Mouse (Mus musculus) liver, postnatal 0 days (tissue): ENCODE data around the gene Abi2. TPM values are rescaled to one million over a fixed set of nuclear protein-coding genes. Genes with fewer than 3 reads are reported as not detected.

Source experiments
- ATAC-seq: fragments of 200-750 bp; cut with Nextera tagmentation; 2 replicates; pipeline ENCODE4 v1.8.0; 2017; ENCODE audit warnings: mild to moderate bottlenecking, moderate library complexity
- DNase-seq: peaks from one replicate; pipeline ENCODE4 v3.0.0-alpha.2; 2016
- H3K27ac ChIP-seq: fragments of 300-500 bp; sonication (generic); 2 replicates; pipeline ENCODE4 v1.5.1; 2014; ENCODE audit warnings: antibody characterized with exemption, moderate library complexity, mild to moderate bottlenecking, low read depth
- H3K27me3 ChIP-seq: fragments of 300-500 bp; sonication (generic); 2 replicates; pipeline ENCODE4 v1.6.1; 2014; ENCODE audit warnings: low read length, control low read depth, mixed read lengths; ENCODE audit not compliant: insufficient read depth
- H3K36me3 ChIP-seq: fragments of 300-500 bp; sonication (generic); replicated peaks from 2 replicates; pipeline ENCODE4 v1.6.1; 2014; ENCODE audit warnings: mild to moderate bottlenecking, control low read depth, low read length, moderate library complexity, mixed read lengths; ENCODE audit not compliant: insufficient read depth
- H3K4me1 ChIP-seq: fragments of 300-500 bp; sonication (generic); 2 replicates; pipeline ENCODE4 v1.6.1; 2014; ENCODE audit warnings: antibody characterized with exemption, mild to moderate bottlenecking, control low read depth; ENCODE audit not compliant: insufficient read depth
- H3K4me2 ChIP-seq: fragments of 300-500 bp; sonication (generic); 2 replicates; pipeline ENCODE4 v1.6.1; 2014; ENCODE audit warnings: low read depth, mild to moderate bottlenecking, low read length, moderate library complexity, mixed read lengths
- H3K4me3 ChIP-seq: fragments of 300-500 bp; sonication (generic); 2 replicates; pipeline ENCODE4 v1.5.1; 2014; ENCODE audit warnings: low read depth, low read length
- H3K9ac ChIP-seq: fragments of 300-500 bp; sonication (generic); replicated peaks from 2 replicates; pipeline ENCODE4 v1.6.1; 2014; ENCODE audit warnings: mild to moderate bottlenecking, moderate library complexity
- H3K9me3 ChIP-seq: fragments of 300-500 bp; sonication (generic); 2 replicates; pipeline ENCODE4 v1.6.1; 2016; ENCODE audit warnings: mild to moderate bottlenecking, control low read depth, low read length, mixed read lengths
- CTCF ChIP-seq: sonication (generic); IDR thresholded peaks from 2 replicates; pipeline ENCODE4 v1.5.1; 2016; ENCODE audit warnings: antibody characterized with exemption, low read depth
- EP300 ChIP-seq: IDR thresholded peaks from 2 replicates; pipeline ENCODE4 v1.6.1; 2016; ENCODE audit warnings: antibody characterized with exemption, low read depth, mild to moderate bottlenecking
- WGBS: fragments of 180-500 bp; shearing (Covaris S2); extraction: QIAGEN DNeasy Blood & Tissue Kit; methylation state at CpG from one replicate; pipeline ENCODE4 v1.1.7; 2014; ENCODE audit not compliant: insufficient replicate concordance; 5-methylcytosine and 5-hydroxymethylcytosine counted together
- polyA plus RNA-seq: library from polyadenylated mRNA; unstranded; fragments of >200 nt; fragmentation: Nextera tagmentation; extraction: Ambion mirVana; gene quantifications from 2 replicates; pipeline ENCODE4 v1.2.1, GENCODE M21; 2015

The Abi2 gene
- polyA plus RNA-seq, 1 experiment from 2014 or later, result 2.6 TPM

DNA sequence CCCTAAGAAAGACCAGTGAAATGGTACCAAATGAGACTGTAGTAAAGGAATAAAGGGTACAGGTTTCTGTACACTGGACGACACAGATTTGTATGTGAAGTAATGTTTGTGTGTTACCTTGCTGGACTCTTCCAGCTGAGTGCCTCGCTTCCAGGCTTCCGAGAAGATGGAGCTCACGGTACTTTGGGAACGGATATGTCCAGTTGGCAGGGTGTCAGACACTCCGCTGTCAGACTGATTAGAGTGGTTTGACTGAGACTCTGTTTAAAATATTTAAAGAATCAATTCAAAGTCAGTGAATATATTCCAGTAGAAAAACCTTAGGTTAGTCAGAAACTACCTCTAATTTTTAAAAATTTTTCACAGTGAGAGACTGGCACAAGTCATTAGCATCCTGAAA lies 84.0 kb downstream of the Abi2 start:
- Histone ChIP-seq H3K4me1 (0 out of 2 replicates have a peak, but pooled peaks cover 2% of the 10 kb centered on the region), H3K9me3 (no peaks in the 10 kb centered on the region), H3K4me3 (no peak overlapping the region), H3K27ac (no peak overlapping the region), H3K9ac (no peak overlapping the region), H3K36me3 (peaks cover 53% of the 10 kb centered on the region), H3K27me3 (no peaks in the 10 kb centered on the region), H3K4me2 (no peak overlapping the region)
- WGBS, result 73% methylated on average over 6 of the region's 6 CpGs
- ATAC-seq, result no peak
- no peak for TF ChIP-seq CTCF
- no peak for TF ChIP-seq EP300
- DNase-seq, result no peak

DNA sequence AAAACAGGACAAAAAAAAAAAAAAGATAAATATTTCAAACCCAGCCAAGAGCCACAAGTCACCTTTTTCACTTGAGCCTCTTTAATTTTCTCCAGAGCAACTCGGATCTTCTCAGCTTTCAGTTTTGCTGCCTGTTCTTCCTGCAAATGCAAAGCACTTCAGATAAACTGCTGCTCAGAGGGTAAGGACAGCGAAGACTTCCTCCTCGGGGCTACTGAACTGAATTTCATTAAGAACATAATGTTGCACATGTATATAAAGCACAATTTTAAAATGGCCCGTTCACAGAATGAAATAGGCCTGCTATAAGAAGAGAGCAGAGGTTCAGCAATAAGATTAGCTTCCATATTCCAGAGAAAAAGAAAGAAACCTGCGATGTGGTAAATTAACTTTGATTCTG lies 94.0 kb downstream of the Abi2 start:
- DNase-seq (no peak), ATAC-seq (no peak)
- 50% methylated on average over 5 of the region's 5 CpGs for WGBS
- Histone ChIP-seq H3K4me1 (no peaks in the 10 kb centered on the region), H3K27ac (no peak overlapping the region), H3K4me2 (no peak overlapping the region), H3K27me3 (no peaks in the 10 kb centered on the region), H3K9me3 (no peaks in the 10 kb centered on the region), H3K36me3 (peaks cover 28% of the 10 kb centered on the region), H3K4me3 (no peak overlapping the region), H3K9ac (no peak overlapping the region)
- TF ChIP-seq CTCF (no peak), EP300 (no peak)

DNA sequence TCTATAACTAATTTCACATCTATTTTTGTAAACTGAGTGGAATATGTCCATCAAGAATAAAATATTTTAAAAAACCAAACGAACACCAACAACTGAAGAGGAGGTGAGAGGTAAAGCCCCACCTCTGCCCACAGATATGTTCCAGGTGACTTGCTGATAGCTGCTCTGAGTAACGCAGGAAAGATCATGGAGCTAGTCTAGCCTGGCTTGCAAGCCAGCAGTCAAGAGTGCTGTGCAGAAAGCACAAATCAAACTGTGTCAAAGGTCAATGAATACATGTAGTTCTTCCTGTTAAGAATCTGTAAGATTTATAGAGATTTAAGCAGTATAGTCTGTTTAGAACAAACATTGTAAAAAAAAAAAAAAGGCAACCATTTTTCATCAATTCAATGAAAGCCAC lies 101.2 kb downstream of the Abi2 start:
- Histone ChIP-seq H3K27ac (no peak overlapping the region), H3K4me1 (no peaks in the 10 kb centered on the region), H3K36me3 (peaks cover 8% of the 10 kb centered on the region), H3K4me2 (no peak overlapping the region), H3K27me3 (no peaks in the 10 kb centered on the region), H3K9me3 (no peaks in the 10 kb centered on the region), H3K9ac (no peak overlapping the region), H3K4me3 (no peak overlapping the region)
- TF ChIP-seq EP300 (no peak), CTCF (no peak)
- ATAC-seq, result no peak
- WGBS, result 59% methylated on average over 2 of the region's 2 CpGs
- no peak for DNase-seq

DNA sequence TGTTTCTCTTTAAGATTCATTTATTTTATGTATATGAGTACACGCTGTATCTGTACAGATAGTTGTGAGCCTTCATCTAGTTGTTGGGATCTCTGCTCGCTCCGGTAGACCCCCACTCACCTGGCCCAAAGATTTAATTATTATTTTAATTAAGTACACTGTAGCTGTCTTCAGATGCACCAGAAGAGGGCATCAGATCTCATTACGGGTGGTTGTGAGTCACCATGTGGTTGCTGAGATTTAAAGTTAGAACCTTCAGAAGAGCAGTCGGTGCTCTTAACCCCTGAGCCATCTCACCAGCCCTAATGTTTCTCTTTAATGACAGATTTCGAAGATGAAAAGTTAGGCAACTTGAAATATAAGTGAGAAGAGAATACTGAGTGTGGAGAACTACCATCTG lies 120.7 kb downstream of the Abi2 start:
- no peaks in the 10 kb centered on the region for H3K27me3 ChIP-seq
- DNase-seq, result no peak
- ATAC-seq, result no peak
- H3K9ac ChIP-seq, result no peak overlapping the region
- H3K4me2 ChIP-seq, result no peak overlapping the region
- H3K9me3 ChIP-seq, result no peaks in the 10 kb centered on the region
- TF ChIP-seq EP300 (no peak), CTCF (no peak)
- no peak overlapping the region for H3K4me3 ChIP-seq
- peaks cover 34% of the 10 kb centered on the region for H3K36me3 ChIP-seq
- no peaks in the 10 kb centered on the region for H3K4me1 ChIP-seq
- H3K27ac ChIP-seq, result no peak overlapping the region
- 78% methylated on average over 6 of the region's 6 CpGs for WGBS

DNA sequence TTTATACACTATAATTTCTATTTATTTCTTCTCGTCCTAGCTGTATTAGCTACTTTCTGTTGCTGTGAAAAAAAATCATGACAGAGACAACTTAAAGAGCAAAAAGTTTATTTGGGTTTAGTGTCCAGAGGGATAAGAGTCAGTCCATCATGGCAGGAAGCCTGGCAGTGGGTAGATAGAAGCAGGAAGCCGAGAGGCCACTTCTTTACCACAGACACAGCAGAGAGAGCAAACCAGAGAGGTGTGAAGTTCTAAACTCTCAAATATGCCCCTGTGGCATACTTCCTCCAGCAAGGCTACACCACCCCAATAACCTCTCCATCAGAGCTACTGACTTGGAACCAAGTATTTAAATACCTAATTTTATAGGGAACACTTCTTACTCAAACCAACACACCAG lies 121.2 kb downstream of the Abi2 start:
- Histone ChIP-seq H3K27ac (no peak overlapping the region), H3K4me2 (no peak overlapping the region), H3K4me3 (no peak overlapping the region), H3K27me3 (no peaks in the 10 kb centered on the region), H3K9ac (no peak overlapping the region), H3K4me1 (no peaks in the 10 kb centered on the region), H3K36me3 (peaks cover 31% of the 10 kb centered on the region), H3K9me3 (no peaks in the 10 kb centered on the region)
- 40% methylated on average over 2 of the region's 2 CpGs for WGBS
- no peak for TF ChIP-seq CTCF
- TF ChIP-seq EP300, result no peak
- no peak for DNase-seq
- no peak for ATAC-seq

Other genes with a start within 250 kb of the Abi2 start
- 2.1 and 2.6 TPM in 2 replicates for gene Nbeal1, start 229.0 kb upstream of the Abi2 start, polyA plus RNA-seq
- 6.6 and 7.0 TPM in 2 replicates for gene Cyp20a1, start 66.3 kb upstream of the Abi2 start, polyA plus RNA-seq
- 14.6 and 16.9 TPM in 2 replicates for gene Raph1, start 157.5 kb downstream of the Abi2 start, polyA plus RNA-seq